Mouse (Mus musculus) liver, embryonic 16.5 days (tissue): Measurements from ENCODE around the gene Tle4. TPM values are rescaled to one million over a fixed set of nuclear protein-coding genes. Genes with fewer than 3 reads are reported as not detected.

ENCODE experiments used
- ATAC-seq: fragments of 200-750 bp; cut with Nextera tagmentation; 2 replicates; pipeline ENCODE4 v1.8.0; 2017; ENCODE audit warnings: low read depth, mild to moderate bottlenecking, moderate number of reproducible peaks, moderate library complexity
- H3K27ac ChIP-seq: fragments of 300-500 bp; sonication (generic); 2 replicates; pipeline ENCODE4 v1.5.1; 2014; ENCODE audit warnings: mild to moderate bottlenecking, low read length
- H3K27me3 ChIP-seq: fragments of 300-500 bp; sonication (generic); 2 replicates; pipeline ENCODE4 v1.6.1; 2014; ENCODE audit warnings: low read depth, low read length, mixed read lengths; ENCODE audit not compliant: control insufficient read depth, insufficient read depth
- H3K36me3 ChIP-seq: fragments of 300-500 bp; sonication (generic); 2 replicates; pipeline ENCODE4 v1.6.1; 2014; ENCODE audit warnings: mild to moderate bottlenecking; ENCODE audit not compliant: control insufficient read depth, insufficient read depth
- H3K4me1 ChIP-seq: fragments of 300-500 bp; sonication (generic); 2 replicates; pipeline ENCODE4 v1.6.1; 2014; ENCODE audit warnings: low read depth, low read length, mixed read lengths; ENCODE audit not compliant: control insufficient read depth
- H3K4me2 ChIP-seq: fragments of 300-500 bp; sonication (generic); 2 replicates; pipeline ENCODE4 v1.6.1; 2014; ENCODE audit warnings: low read depth, low read length, mixed read lengths
- H3K4me3 ChIP-seq: fragments of 300-500 bp; sonication (generic); 2 replicates; pipeline ENCODE4 v1.5.1; 2014; ENCODE audit warnings: low read depth, mild to moderate bottlenecking, low read length
- H3K9ac ChIP-seq: fragments of 300-500 bp; sonication (generic); 2 replicates; pipeline ENCODE4 v1.6.1; 2014; ENCODE audit warnings: low read depth, low read length
- H3K9me3 ChIP-seq: fragments of 300-500 bp; sonication (generic); replicated peaks from 2 replicates; pipeline ENCODE4 v1.6.1; 2016; ENCODE audit warnings: low read length; ENCODE audit not compliant: control insufficient read depth
- WGBS: fragments of 180-500 bp; shearing (Covaris S2); extraction: QIAGEN DNeasy Blood & Tissue Kit; methylation state at CpG from one replicate; pipeline ENCODE4 v1.1.7; 2014; ENCODE audit not compliant: insufficient replicate concordance; 5-methylcytosine and 5-hydroxymethylcytosine counted together
- polyA plus RNA-seq: library from polyadenylated mRNA; unstranded; fragments of >200 nt; fragmentation: Nextera tagmentation; extraction: Ambion mirVana; gene quantifications from 2 replicates; pipeline ENCODE4 v1.2.1, GENCODE M21; 2015

Gene Tle4
- polyA plus RNA-seq, 1 experiment from 2014 or later = 2.9 TPM

DNA sequence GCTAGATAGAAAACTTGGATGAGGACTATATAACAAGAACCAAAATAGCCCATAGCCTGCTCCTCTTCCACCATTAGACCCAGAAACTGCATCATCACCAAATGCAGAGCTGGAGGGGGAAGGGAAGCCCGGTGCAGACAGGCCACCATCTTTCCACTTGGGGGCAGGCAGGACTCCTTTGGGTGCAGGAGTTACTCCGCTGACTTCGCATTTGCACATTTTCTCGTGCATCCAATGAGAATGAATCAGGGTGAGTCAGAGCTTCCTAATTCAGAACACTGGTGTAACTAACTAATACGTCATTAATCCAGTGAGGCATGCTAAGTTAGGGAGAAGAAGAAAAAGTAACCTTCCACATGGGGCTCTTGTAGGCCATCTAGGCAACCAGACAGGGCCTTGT is 17.0 kb upstream of the Tle4 start:
- Histone ChIP-seq H3K9me3 (no peaks in the 10 kb centered on the region), H3K4me3 (no peak overlapping the region), H3K36me3 (no peaks in the 10 kb centered on the region), H3K9ac (no peak overlapping the region), H3K4me1 (no peaks in the 10 kb centered on the region), H3K27me3 (no peaks in the 10 kb centered on the region), H3K4me2 (no peak overlapping the region), H3K27ac (no peak overlapping the region)
- 69% methylated on average over 5 of the region's 5 CpGs for WGBS
- ATAC-seq = no peak

DNA sequence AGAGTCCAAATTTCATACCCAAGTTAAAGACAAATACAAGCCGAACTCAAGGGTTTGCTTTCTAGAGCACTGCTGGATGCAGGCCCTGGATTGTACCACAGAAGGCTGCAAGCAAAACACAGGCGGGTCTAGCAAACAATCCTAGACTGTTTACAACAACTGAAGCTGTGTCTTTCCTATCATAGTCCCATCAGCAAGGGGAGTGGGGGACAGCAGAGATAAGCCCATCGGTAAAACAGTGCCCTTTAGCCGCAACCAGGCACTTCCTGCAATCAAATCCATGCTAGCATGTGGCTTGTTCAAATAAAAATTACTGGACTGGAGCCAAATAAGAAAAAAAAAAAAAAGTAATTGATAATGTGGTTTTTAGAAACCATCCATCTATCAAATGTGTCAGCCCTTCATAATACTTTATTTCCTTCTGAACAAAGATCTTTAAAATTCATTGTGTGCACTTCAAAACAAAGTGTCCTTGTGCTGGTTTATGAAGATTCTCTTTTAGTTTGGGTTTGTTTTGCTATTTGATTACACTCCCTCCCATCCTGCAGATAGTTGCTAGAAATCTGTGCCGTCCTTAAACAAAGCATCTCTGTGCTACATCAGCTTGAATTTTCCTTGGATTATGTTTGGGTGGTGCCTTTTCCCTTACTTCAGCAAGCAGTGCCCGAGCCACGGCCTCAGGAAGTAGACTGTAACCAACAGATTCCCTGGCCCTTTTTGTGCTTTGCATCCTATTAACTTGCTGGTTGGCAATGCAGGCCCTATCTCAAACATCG is 12.9 kb upstream of the Tle4 start:
- no peak for ATAC-seq
- H3K27me3 ChIP-seq = no peaks in the 10 kb centered on the region
- H3K9me3 ChIP-seq = no peaks in the 10 kb centered on the region
- no peak overlapping the region for H3K27ac ChIP-seq
- 32% methylated on average over 8 of the region's 8 CpGs for WGBS
- no peaks in the 10 kb centered on the region for H3K4me1 ChIP-seq
- no peak overlapping the region for H3K9ac ChIP-seq
- H3K4me2 ChIP-seq = no peak overlapping the region
- H3K4me3 ChIP-seq = no peak overlapping the region
- H3K36me3 ChIP-seq = no peaks in the 10 kb centered on the region

DNA sequence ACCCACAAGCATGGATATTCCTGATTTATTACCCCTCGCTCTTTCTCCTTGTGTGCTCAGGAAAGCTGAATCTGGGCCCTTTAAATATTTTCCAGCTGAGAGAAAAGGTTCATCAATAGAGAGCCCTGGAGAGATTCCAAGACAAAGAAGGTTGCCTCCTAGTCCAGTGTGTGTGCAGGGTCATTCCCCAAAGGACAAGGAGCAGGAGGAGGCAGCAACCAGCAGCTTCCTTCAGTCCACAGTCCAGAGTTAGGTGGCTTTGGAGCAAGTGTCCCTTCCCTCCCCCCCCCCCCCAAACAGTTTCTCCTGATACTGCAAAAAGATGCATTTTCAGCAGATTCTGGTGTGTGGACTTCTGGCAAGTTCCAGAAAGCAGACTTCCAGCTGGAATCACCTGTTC is 3.0 kb upstream of the Tle4 start:
- H3K4me3 ChIP-seq = no peak overlapping the region
- no peaks in the 10 kb centered on the region for H3K36me3 ChIP-seq
- ATAC-seq = no peak
- no peak overlapping the region for H3K4me2 ChIP-seq
- peaks cover 16% of the 10 kb centered on the region for H3K4me1 ChIP-seq
- H3K27me3 ChIP-seq = no peaks in the 10 kb centered on the region; the same call in 1 of the 2 replicates
- H3K9me3 ChIP-seq = no peaks in the 10 kb centered on the region
- H3K9ac ChIP-seq = no peak overlapping the region
- WGBS = 78% methylated on average over 1 of the region's 1 CpGs
- no peak overlapping the region for H3K27ac ChIP-seq

DNA sequence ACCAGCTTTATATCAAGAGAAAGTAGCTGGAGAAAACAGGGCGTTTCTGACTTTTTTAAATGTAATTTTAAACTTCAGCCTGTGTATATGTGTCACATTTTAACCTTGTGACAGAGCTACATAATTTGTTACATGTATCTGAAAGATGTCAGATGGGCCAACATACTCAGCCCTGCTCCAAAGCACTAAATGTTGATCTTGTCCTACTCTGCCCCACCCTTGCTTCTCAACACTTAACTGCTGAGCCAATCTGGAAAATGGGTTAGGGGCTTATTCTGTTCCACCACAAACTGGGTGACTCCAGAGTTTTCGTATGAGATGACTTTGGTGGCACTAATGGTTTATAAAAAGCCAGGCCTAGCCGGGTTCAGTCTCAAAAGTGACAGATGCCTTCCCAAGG is 2.5 kb upstream of the Tle4 start:
- H3K9ac ChIP-seq = no peak overlapping the region
- no peaks in the 10 kb centered on the region for H3K36me3 ChIP-seq
- no peaks in the 10 kb centered on the region; the same call in 1 of the 2 replicates for H3K27me3 ChIP-seq
- H3K4me3 ChIP-seq = no peak overlapping the region
- no peaks in the 10 kb centered on the region for H3K9me3 ChIP-seq
- H3K4me2 ChIP-seq = no peak overlapping the region
- H3K27ac ChIP-seq = no peak overlapping the region
- H3K4me1 ChIP-seq = peaks cover 19% of the 10 kb centered on the region
- ATAC-seq = no peak
- WGBS = 67% methylated on average over 3 of the region's 3 CpGs

DNA sequence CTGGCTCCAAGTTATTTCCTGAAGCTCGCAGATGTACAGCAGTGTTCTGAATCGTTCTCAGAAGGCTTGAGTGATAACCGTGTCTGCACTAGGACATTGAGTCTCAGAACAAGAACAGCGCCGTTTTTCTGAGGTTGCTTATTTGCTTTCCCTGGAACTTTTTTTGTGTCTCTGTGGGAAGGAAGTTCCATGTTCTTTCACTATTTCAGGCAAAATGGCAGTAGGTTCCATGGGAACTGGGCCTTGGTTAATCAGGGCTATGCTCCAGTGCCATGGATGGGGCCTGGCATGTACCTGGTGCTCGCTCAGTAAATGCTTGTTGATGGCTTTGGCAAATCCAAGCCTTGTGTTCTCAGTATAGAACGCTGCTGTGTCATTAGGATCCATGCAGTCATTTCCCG is 2.0 kb upstream of the Tle4 start:
- H3K9me3 ChIP-seq = no peaks in the 10 kb centered on the region
- H3K9ac ChIP-seq = no peak overlapping the region
- H3K4me1 ChIP-seq = peaks cover 20% of the 10 kb centered on the region
- no peaks in the 10 kb centered on the region; the same call in 1 of the 2 replicates for H3K27me3 ChIP-seq
- H3K4me3 ChIP-seq = no peak overlapping the region
- H3K36me3 ChIP-seq = no peaks in the 10 kb centered on the region
- 29% methylated on average over 8 of the region's 8 CpGs for WGBS
- no peak overlapping the region for H3K27ac ChIP-seq
- H3K4me2 ChIP-seq = peak overlapping the region; percentile 95
- ATAC-seq = no peak

DNA sequence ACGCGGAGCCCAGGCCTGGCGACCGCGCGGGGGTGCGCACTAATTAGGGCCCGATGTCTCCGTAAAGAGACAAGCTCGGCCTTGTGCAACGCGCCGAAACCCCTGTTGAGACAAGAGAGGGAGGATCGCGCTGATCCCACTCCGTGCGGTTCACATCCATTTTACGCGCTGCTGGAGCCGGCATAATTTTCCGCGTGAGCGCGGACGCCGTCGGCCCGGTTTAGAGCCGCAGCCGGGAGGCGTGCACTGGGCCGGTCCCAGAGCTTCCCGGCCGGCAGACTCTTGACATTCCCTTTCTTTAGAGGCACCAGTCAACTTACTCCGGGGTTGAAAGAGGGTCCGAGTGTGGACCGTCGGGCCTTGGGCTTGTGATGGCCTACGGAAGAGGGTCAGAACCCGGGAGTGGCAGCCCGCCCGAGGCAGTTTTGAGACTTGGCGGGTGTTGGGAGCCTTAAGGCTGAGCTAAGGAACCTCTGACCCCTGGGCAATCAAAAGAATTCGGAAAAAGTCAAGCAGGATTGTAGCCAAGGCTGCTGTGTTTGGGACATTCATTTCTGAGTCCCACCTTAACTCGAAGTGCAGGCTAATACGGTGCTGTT is 938 bp upstream of the Tle4 start:
- Histone ChIP-seq H3K9ac (peak overlapping the region; percentile 80), H3K4me3 (peak overlapping the region; percentile 83), H3K36me3 (no peaks in the 10 kb centered on the region), H3K4me1 (peaks cover 20% of the 10 kb centered on the region), H3K27ac (peak overlapping the region; percentile 91), H3K4me2 (peak overlapping the region; percentile 95), H3K9me3 (no peaks in the 10 kb centered on the region), H3K27me3 (no peaks in the 10 kb centered on the region)
- under 1% methylated on average over 46 of the region's 46 CpGs for WGBS
- peak; percentile 4 for ATAC-seq

DNA sequence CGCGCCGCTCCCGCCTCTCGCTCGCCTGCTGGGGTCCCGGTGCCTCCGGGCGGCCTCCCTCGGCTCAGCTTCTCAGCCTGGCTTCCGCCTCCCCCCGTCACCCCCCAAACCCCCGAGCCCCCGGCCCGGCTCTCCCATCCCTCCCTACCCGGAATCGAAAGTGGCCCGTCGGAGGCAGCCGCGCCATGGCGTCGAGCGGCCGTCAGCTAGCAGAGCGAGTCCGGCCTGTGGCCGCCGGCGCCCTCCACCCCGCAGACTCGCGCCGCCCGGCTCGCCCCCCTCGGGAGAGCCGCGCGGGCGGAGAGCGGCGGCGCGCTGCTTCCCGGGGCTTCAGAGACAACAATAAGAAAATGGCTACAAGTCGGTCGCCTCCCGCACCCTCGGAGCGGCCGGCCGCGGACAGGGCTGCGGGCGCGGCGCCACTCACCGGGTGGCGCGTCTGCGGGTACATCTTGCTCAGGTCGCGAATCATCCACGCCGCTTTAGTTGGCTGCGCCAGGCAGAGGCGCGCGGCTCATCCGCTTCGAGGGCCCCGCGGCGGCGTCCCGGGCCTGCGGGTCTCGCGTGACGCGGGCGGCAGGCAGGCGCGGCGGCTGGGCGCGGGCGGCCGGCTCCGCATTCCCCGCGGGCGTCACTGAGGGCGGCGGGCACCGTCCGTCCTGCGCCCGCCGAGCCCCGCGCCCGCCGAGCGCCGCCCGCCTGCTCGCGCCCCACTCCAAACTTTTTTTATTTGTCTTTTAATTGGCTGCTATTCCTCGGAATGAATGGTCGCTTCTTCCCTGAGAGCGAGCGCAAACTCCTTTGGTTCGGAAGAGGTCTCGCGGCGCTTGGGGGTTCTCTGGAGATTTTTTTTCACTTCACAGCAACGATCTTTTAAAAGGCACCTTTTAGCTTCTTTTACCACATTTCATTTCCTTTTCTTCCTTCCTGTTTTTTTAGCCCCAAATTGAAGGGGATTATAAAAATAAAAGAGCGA is 622 bp downstream of the Tle4 start:
- Histone ChIP-seq H3K36me3 (peaks cover 2% of the 10 kb centered on the region), H3K4me2 (peak overlapping the region; percentile 70), H3K4me3 (peak overlapping the region; percentile 76), H3K9ac (peak overlapping the region; percentile 81), H3K27ac (peak overlapping the region; percentile 89), H3K4me1 (peaks cover 20% of the 10 kb centered on the region), H3K9me3 (no peaks in the 10 kb centered on the region), H3K27me3 (no peaks in the 10 kb centered on the region)
- WGBS = under 1% methylated on average over 113 of the region's 120 CpGs
- peak; percentile 4; the same call in 1 of the 2 replicates for ATAC-seq

DNA sequence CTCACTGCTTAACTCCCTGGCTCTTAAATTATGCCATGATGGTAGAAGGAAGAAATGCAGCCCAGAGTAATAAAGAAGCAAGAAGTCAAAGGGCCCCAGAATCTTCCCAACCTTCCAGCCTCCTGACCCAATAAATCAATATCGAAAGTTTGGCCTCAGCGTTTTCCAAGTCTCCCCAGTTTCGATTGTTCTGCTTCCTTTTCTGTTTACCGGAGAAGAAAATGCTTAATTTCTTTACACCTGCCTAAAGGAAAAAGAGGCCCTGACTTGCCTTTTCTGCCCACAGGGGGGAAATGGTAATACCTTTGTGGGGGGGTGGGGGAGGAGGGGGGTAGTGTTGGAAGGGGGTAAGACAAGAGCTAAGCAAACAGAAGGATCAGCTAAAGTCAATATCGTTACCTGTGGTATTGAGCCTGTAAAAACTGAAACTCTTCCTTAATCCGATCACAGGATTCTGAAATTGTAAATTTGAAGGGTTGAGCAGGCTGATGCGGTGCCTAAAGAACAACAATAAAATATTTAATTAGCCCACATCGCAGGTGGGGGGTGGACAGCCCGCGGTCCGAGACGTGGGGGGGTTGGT is 1.4 kb downstream of the Tle4 start:
- Histone ChIP-seq H3K4me2 (peak overlapping the region; percentile 70), H3K27me3 (no peaks in the 10 kb centered on the region), H3K4me3 (peak overlapping the region; percentile 76), H3K27ac (peak overlapping the region; percentile 89), H3K9ac (peak overlapping the region; percentile 81), H3K36me3 (peaks cover 6% of the 10 kb centered on the region), H3K4me1 (peaks cover 20% of the 10 kb centered on the region), H3K9me3 (no peaks in the 10 kb centered on the region)
- no peak for ATAC-seq
- 0% methylated on average over 12 of the region's 12 CpGs for WGBS
